Mouse (Mus musculus) midbrain, embryonic 10.5 days (tissue): ENCODE measurements around the gene St3gal3. TPM values are rescaled to one million over a fixed set of nuclear protein-coding genes. Genes with fewer than 3 reads are reported as not detected.

Experiments
- DNase-seq: peaks from one replicate; pipeline ENCODE4 v3.0.0-alpha.2; 2017; ENCODE audit warnings: low spot score
- H3K27ac ChIP-seq: fragments of 300-500 bp; sonication (generic); replicated peaks from 2 replicates; pipeline ENCODE4 v1.5.1; 2016; ENCODE audit warnings: mild to moderate bottlenecking
- H3K27me3 ChIP-seq: fragments of 300-500 bp; sonication (generic); 2 replicates; pipeline ENCODE4 v1.6.1; 2016; ENCODE audit warnings: low read depth, mild to moderate bottlenecking; ENCODE audit not compliant: poor library complexity, severe bottlenecking
- H3K36me3 ChIP-seq: fragments of 300-500 bp; sonication (generic); 2 replicates; pipeline ENCODE4 v1.6.1; 2016; ENCODE audit warnings: mild to moderate bottlenecking, moderate library complexity
- H3K4me1 ChIP-seq: fragments of 300-500 bp; sonication (generic); 2 replicates; pipeline ENCODE4 v1.6.1; 2016
- H3K4me3 ChIP-seq: fragments of 300-500 bp; sonication (generic); 2 replicates; pipeline ENCODE4 v1.5.1; 2016; ENCODE audit warnings: mild to moderate bottlenecking, moderate library complexity
- H3K9me3 ChIP-seq: fragments of 300-500 bp; sonication (generic); replicated peaks from 2 replicates; pipeline ENCODE4 v1.6.1; 2016; ENCODE audit warnings: mild to moderate bottlenecking
- WGBS: fragments of 180-500 bp; shearing (Covaris S2); methylation state at CpG from one replicate; pipeline ENCODE4 v1.1.7; 2016; 5-methylcytosine and 5-hydroxymethylcytosine counted together
- polyA plus RNA-seq: library from polyadenylated mRNA; unstranded; fragments of >200 nt; fragmentation: Nextera tagmentation; extraction: Ambion mirVana; gene quantifications from 2 replicates; pipeline ENCODE4 v1.2.1, GENCODE M21; 2016

The St3gal3 gene
- polyA plus RNA-seq, 1 experiment from 2014 or later = 7.3 TPM

- H3K27ac ChIP-seq = no peak overlapping the region
- no peaks in the 10 kb centered on the region for H3K36me3 ChIP-seq
- 95% methylated on average over 4 of the region's 4 CpGs for WGBS
- DNase-seq = no peak
- no peaks in the 10 kb centered on the region for H3K27me3 ChIP-seq
- peaks cover 3% of the 10 kb centered on the region; the same call in 1 of the 2 replicates for H3K4me1 ChIP-seq
- no peaks in the 10 kb centered on the region for H3K9me3 ChIP-seq
- H3K4me3 ChIP-seq = no peak overlapping the region
Observed at GRCm38 (mm10) chr4:117980161-117980560, 154.6 kb downstream of the St3gal3 start.

DNA sequence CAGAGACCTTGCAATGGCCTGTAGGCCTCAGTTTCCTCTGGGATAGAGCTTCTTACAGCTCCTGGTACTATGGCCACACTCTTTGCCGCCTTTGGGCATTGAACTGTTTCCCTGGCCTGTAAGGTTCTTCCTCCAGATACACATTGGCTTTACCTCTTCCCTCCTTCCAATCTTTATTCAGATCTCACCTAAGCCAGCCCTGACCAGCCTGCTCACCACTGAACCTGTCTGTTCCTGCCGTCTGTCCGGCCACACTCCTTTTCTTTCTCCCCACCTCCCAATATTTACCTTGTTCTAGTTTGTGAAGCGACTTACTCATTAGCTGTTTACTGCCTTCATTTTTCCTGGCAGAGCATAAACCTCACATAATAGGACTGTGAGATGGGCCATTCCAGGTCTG lies 155.5 kb downstream of the St3gal3 start:
- Histone ChIP-seq H3K9me3 (no peaks in the 10 kb centered on the region), H3K27ac (no peak overlapping the region), H3K4me3 (no peak overlapping the region), H3K27me3 (no peaks in the 10 kb centered on the region), H3K4me1 (peaks cover 3% of the 10 kb centered on the region; the same call in 1 of the 2 replicates), H3K36me3 (no peaks in the 10 kb centered on the region)
- no peak for DNase-seq
- 98% methylated on average over 4 of the region's 4 CpGs for WGBS

DNA sequence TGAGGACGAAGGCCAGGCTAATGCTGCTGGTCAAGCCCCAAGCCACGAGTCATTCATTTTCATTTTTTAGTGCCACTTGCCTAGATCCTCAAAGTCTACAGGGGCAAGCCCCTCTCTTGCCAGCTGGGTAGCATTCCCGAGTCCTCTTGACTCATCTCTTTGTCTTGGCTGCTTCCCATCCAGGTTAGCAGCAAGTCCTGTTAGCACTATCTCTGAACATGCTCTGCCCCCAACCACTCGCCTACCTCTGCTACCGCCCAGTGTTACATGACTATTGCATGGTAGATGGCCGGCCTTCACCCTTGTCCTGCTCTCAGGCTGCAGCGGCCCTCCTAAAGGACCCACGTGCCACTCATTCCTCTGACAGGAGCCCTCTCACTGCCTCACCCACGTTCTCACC lies 156.4 kb downstream of the St3gal3 start:
- Histone ChIP-seq H3K9me3 (no peaks in the 10 kb centered on the region), H3K4me3 (no peak overlapping the region), H3K27me3 (no peaks in the 10 kb centered on the region), H3K36me3 (no peaks in the 10 kb centered on the region), H3K4me1 (peaks cover 3% of the 10 kb centered on the region; the same call in 1 of the 2 replicates), H3K27ac (no peak overlapping the region)
- 95% methylated on average over 9 of the region's 9 CpGs for WGBS
- DNase-seq = no peak

DNA sequence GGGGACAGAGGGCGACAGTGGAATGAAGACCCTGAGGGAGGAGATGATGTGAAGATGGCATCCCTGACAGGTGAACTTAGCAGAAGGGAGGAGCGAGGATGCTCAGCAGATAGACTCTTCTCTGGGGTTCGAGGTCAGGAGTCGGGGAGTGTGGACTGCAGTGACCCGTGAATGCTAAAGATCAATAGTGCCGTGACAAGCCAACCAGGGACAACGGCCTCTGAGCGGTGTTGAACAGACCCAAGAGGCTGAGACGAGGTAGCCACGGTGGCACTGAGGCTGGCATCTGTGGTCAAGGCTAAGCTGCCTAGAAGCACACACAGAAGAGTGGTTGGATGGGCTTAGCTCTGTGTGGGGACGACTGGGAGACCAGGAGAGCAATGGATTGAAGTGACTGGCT lies 156.9 kb downstream of the St3gal3 start:
- no peak for DNase-seq
- H3K4me3 ChIP-seq = no peak overlapping the region
- WGBS = 85% methylated on average over 11 of the region's 11 CpGs
- H3K27me3 ChIP-seq = no peaks in the 10 kb centered on the region
- H3K4me1 ChIP-seq = peaks cover 5% of the 10 kb centered on the region; the same call in 1 of the 2 replicates
- no peaks in the 10 kb centered on the region for H3K36me3 ChIP-seq
- H3K9me3 ChIP-seq = no peaks in the 10 kb centered on the region
- H3K27ac ChIP-seq = no peak overlapping the region

- 83% methylated on average over 9 of the region's 9 CpGs for WGBS
- DNase-seq = no peak
- 0 out of 2 replicates have a peak, but pooled peaks cover 2% of the 10 kb centered on the region for H3K4me1 ChIP-seq
- no peak overlapping the region for H3K4me3 ChIP-seq
- no peaks in the 10 kb centered on the region for H3K27me3 ChIP-seq
- no peak overlapping the region for H3K27ac ChIP-seq
- no peaks in the 10 kb centered on the region for H3K36me3 ChIP-seq
- no peaks in the 10 kb centered on the region for H3K9me3 ChIP-seq
Observed at GRCm38 (mm10) chr4:117977371-117977770, 157.3 kb downstream of the St3gal3 start.

DNA sequence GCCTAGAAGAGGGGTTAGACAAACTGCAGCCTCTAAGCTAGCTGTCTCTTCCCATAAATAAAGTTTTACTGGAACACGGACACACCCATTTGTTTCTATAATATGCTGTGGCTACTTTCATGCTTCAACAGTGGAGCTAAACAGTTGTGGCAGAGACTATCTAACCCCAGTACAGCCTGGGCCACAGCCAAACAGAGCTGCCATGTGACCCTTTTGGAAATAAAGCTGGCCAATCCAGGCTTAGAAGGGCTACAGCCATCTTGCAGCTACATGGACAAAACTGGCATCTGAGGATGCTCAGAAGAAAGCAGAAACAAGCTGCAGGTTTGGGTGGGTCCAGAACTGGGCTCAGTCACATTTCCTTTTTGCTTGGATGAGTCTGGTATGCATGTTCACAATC lies 158.9 kb downstream of the St3gal3 start:
- no peak for DNase-seq
- H3K4me1 ChIP-seq = 0 out of 2 replicates have a peak, but pooled peaks cover 2% of the 10 kb centered on the region
- H3K36me3 ChIP-seq = no peaks in the 10 kb centered on the region
- no peak overlapping the region for H3K4me3 ChIP-seq
- 90% methylated on average over 1 of the region's 1 CpGs for WGBS
- no peaks in the 10 kb centered on the region for H3K9me3 ChIP-seq
- H3K27ac ChIP-seq = no peak overlapping the region
- H3K27me3 ChIP-seq = no peaks in the 10 kb centered on the region

DNA sequence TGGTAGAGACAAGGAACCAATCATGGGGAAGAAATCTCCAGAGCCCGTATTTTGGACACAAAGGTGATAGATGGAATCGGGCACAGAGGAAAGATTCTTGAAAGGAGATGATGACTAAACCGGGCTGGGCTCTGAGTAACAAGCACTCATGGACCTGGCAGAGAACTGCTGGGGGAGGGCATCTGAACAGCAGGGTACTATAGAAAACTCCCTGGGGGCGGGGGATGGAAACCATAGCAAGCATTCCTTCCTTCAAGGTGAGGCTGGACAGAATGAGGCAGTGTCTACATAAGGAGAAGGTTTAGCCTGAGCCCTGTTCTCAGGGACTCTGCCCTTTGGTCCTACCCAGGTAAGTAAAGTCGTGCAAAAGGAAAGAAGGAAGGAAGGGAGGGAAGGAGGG lies 160.0 kb downstream of the St3gal3 start:
- H3K4me1 ChIP-seq = 0 out of 2 replicates have a peak, but pooled peaks cover 2% of the 10 kb centered on the region
- H3K9me3 ChIP-seq = no peaks in the 10 kb centered on the region
- no peaks in the 10 kb centered on the region for H3K36me3 ChIP-seq
- no peak for DNase-seq
- WGBS = 75% methylated on average over 5 of the region's 5 CpGs
- no peak overlapping the region for H3K4me3 ChIP-seq
- no peaks in the 10 kb centered on the region for H3K27me3 ChIP-seq
- no peak overlapping the region for H3K27ac ChIP-seq

DNA sequence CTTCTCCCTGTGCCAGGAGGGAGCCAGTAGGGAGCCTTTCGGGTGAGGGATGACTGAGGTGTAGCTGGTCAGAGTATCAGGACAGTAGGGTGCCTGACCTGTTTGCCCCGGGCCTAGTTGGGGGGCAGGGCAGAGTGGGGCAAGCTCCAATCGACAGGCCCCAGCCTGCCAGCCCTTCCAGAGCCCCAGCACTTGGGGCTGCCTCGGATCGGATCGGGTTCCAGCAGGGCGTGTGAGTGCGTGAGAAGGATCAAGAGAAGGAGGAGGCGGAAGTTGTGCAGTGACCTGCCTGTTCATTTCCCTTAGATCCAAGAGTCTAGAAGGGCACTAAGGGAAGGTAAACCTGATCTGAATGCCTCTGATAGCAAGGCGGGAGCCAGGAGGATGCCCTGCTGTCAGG lies 161.7 kb downstream of the St3gal3 start:
- no peak overlapping the region for H3K4me3 ChIP-seq
- H3K4me1 ChIP-seq = 0 out of 2 replicates have a peak, but pooled peaks cover 2% of the 10 kb centered on the region
- no peak for DNase-seq
- no peaks in the 10 kb centered on the region for H3K36me3 ChIP-seq
- WGBS = 66% methylated on average over 10 of the region's 10 CpGs
- no peaks in the 10 kb centered on the region for H3K9me3 ChIP-seq
- no peak overlapping the region for H3K27ac ChIP-seq
- H3K27me3 ChIP-seq = no peaks in the 10 kb centered on the region

DNA sequence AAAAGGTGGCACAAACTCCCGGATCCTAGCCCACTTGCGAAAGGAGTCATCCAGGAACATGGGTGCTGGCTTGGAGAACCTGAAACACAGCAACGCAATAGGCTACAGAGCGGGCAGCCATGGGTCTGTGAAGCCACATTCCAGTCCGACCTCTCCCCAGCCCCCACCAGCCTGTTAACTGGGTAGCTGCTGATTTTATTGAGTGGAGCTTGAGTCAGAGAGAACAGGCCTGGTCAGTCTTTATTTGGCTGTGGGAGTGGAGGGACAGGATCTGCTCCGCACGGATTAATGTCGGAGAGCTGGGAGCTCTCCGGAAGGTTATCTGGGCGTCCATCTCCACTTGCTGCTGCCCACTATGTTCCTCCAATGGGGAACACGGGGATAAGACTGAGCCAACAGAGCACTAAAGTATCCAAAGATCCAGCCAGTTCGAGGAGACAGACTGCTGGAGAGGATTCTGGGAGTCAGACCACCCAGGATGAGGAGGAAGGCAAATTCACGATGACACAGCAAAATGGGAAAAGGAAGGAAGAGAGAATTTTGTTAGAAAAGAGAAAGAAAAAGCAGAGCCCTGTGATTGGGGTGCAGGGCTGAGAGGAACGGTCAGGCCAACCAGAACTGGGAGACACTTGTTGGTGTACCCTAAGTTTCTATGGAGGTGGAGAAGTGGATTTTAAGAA lies 170.2 kb downstream of the St3gal3 start:
- Histone ChIP-seq H3K4me3 (no peak overlapping the region), H3K9me3 (no peaks in the 10 kb centered on the region), H3K36me3 (peaks cover 24% of the 10 kb centered on the region), H3K27me3 (no peaks in the 10 kb centered on the region), H3K27ac (no peak overlapping the region), H3K4me1 (no peaks in the 10 kb centered on the region)
- 89% methylated on average over 14 of the region's 14 CpGs for WGBS
- DNase-seq = no peak

DNA sequence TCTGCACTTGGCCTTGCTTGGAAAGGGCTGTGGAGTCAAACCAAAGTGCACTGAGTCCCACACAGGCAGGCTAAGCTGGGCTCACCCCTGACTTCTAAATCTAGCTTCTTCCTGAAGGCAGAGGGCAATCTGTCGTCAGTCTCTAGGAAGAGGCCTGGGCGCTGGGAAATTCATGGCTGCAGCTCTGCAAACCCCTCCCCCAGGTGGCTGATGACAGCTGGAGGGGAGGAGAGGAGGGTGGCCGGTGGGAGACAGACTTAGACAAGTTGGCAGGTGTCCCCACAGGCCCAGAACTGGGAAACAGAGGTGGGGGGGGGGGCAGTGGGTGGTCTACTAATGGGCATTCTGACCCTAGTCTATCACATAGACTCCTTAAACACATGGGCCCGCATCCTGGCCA lies 177.2 kb downstream of the St3gal3 start:
- Histone ChIP-seq H3K27ac (no peak overlapping the region; the same call in 1 of the 2 replicates), H3K9me3 (0 out of 2 replicates have a peak, but pooled peaks cover under 1% of the 10 kb centered on the region), H3K27me3 (no peaks in the 10 kb centered on the region), H3K36me3 (peaks cover 65% of the 10 kb centered on the region), H3K4me1 (peaks cover 7% of the 10 kb centered on the region; the same call in 1 of the 2 replicates), H3K4me3 (no peak overlapping the region)
- DNase-seq = no peak
- WGBS = 77% methylated on average over 4 of the region's 4 CpGs

DNA sequence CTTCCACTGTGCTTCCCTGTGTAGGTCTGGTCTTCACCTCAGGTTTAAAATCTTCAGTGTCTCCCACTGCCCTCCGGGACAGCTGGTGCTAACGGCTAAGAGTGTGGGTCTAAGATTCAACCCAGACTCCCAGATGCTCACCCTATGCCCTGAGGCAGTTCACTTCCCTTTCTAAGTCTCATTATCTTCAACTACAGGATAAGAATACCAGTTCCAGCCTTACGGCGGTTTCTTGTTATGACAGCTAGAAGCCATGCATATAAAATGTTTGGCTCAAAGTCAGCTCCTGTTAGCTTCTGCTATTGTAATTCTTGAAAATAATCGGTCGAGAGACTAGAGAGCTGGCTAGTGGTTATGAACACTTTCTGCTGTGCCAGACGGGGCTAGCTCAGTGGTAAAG lies 187.2 kb downstream of the St3gal3 start:
- DNase-seq = no peak
- H3K4me3 ChIP-seq = no peak overlapping the region
- peaks cover 21% of the 10 kb centered on the region for H3K36me3 ChIP-seq
- peaks cover 14% of the 10 kb centered on the region for H3K4me1 ChIP-seq
- H3K27me3 ChIP-seq = no peaks in the 10 kb centered on the region
- 95% methylated on average over 7 of the region's 7 CpGs for WGBS
- no peak overlapping the region for H3K27ac ChIP-seq
- peaks cover 4% of the 10 kb centered on the region; the same call in 1 of the 2 replicates for H3K9me3 ChIP-seq

DNA sequence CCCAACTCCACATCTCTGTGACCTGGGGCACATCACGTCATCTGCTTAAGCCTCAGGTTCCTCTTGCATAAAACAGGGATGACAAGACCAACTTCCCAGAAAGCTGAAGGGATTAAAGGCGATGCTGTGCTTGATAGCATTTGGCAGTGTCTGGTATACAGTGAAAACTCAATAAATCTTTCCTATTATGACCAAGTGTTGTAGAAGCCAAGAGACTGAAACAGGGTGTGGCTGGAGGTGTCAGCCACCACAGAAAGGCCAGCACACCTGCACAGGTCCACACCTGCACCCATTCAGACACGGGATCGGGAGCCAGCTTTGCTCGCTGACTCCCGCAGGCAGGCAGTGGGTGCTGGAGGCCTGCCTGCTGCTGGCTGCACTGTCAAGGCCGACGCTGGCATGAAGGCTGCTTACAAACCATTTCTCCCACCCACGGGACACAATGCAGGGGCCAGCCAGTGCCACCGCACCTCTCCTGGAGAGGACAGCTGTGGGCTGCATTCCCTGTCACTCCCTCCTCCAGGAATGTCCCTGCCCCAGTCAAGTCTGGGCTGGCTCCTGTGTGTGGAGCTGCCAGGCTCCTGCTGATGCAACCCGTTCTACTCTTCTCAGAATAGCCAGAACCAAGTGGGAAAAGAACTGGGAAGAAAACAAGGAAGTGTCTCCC lies 187.9 kb downstream of the St3gal3 start:
- Histone ChIP-seq H3K36me3 (peaks cover 13% of the 10 kb centered on the region), H3K4me1 (peaks cover 14% of the 10 kb centered on the region), H3K4me3 (no peak overlapping the region), H3K27me3 (no peaks in the 10 kb centered on the region), H3K9me3 (no peaks in the 10 kb centered on the region), H3K27ac (no peak overlapping the region)
- DNase-seq = no peak
- 88% methylated on average over 11 of the region's 11 CpGs for WGBS

- Histone ChIP-seq H3K36me3 (peaks cover 25% of the 10 kb centered on the region), H3K27me3 (no peaks in the 10 kb centered on the region), H3K9me3 (no peaks in the 10 kb centered on the region), H3K4me3 (no peak overlapping the region), H3K27ac (peak overlapping the region; percentile 74), H3K4me1 (peaks cover 12% of the 10 kb centered on the region)
- DNase-seq = peak; percentile 18
- WGBS = 52% methylated on average over 5 of the region's 5 CpGs
Observed at GRCm38 (mm10) chr4:117943317-117943716, 191.4 kb downstream of the St3gal3 start.
